Mouse (Mus musculus): ENCODE data around the gene Draxin. TPM values are rescaled to one million over a fixed set of nuclear protein-coding genes. Genes with fewer than 3 reads are reported as not detected.

The Draxin gene
- total RNA-seq, 2 experiments from 2014 or later, result 0.07 TPM; not detected in 1

DNA sequence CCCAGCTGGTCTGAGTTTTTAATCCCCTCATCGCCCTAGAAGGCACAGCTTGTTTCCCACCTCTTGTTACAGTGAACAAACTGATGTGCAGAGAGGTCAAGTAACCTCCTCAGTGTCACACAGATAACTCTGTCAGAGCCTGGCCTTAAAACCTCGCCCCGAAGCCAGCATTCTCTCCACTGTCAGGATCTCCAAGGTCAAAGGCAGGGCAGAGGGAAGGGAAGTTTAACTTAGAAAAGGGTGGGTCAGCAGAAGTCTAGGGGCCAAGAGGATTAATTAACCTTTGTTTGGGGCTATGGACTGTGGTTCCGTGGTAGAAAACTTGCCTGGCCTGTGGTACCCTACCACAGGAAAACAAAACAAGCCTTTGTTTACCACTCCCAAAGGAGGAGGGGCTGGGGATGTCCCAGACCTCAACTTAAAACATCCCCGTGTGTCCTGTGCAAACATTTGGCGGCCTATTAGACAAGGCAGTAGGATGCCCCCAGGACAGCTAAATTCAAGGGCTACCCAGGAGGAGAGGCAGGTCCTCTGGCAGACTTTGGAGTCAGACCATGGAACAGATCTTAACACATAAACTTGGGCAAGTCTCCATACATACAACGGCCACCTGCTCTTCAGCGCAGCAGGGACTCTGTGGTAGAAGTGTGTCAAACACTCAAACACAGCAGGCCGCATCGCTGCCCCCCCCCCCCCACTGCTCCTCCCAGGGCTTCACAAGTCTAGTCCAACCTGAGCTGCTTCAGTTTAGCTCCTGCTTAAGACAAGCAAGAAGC is 45.2 kb downstream of the Draxin start:
- no peak for DNase-seq (ENCODE audit: low spot score in 2 of 2)

DNA sequence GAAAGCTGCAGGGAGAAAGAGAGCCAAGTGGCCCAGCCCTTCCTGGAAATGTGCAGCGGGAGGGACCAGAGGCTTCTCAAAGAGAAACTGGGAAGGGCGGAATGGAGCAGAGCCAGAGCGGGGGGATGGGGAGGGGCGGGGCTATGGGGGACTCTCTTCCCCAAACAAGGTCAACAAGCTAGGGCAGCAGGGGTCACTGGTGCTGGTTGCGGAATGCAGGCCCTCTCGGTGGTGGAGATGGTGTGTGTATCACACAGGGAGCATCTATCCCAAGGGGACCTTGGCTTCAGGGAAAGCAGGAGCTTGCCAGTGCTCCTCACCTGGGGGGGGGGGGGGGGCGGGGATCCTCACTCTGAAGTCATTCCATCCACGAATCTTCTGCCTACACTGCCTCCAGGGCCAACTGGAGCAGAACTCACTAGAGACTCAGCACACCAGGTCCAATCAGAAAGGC is 46.2 kb downstream of the Draxin start:
- no peak for DNase-seq (ENCODE audit: low spot score in 2 of 2)

DNA sequence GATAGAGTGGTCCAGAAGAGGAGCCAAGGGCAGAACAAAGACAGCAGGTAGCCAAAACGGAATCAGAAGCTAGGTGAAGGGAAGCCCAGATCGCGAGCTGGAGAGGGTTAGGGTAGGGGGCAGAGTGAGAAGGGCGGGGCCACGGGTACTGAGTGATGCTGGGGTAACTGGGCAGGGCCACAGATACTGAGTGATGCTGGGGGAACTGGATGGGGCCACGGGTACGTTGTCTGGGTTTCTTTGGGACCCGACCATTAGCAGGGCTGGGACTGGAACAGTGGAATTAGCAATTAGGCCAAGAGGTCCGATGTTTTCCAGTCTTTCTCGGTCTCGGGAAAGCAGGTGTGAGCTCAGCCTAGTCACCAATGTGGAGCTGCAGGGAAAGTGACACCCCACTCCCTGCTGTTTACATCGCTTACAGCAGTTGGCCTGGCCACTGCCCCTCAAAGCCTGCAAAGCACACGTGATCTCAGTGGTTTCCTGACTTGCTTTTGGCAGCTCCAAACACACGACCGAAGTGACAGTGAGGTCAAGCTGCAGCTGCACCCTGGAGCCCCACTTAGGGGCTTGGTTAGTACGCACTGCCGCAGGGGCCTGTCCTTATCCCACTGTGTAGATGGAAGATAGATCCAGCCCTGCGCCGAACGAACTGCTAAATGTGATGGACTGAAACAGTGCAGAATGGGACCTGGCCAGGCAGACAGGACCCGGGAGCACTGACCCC is 47.2 kb downstream of the Draxin start:
- no peak for DNase-seq (ENCODE audit: low spot score in 2 of 2)

DNA sequence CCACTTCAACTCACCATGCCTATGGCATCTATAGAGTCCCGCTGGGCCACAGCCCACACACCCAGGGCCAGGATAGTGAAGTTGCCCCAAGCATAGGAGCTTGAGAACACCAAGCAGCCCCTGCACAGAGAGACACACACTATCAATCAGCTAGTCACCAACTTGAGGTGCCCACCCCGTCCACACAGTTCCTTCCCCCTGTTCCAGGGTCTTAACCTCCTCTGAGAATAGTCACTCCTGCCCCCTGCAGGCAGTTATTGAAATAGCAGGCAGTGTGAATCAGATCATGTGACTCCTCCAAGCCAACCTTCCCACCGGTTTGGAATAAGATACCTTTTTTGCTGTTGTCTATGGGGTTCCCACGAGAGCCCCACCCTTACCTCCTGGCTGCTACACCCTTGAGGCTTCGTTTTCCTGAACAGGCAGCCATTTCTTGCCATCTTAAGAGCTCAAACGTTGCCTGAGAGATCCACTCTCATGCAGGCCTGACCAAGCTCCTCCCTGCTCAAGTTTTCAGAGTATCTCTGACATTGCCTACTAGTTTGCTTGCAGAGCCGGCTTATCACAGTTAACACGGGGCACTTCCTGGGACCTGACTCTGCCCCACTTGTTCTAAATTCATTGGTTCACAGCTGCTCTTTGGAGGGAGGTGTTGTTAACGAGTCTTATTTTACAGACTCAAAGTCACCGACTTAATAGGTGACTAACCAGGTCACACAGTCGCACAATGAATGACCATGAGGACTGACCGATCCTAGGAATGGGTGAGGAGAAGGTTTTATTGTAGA is 48.0 kb downstream of the Draxin start:
- peak; percentile 37 to 57 for DNase-seq (ENCODE audit: low spot score in 2 of 2)

DNA sequence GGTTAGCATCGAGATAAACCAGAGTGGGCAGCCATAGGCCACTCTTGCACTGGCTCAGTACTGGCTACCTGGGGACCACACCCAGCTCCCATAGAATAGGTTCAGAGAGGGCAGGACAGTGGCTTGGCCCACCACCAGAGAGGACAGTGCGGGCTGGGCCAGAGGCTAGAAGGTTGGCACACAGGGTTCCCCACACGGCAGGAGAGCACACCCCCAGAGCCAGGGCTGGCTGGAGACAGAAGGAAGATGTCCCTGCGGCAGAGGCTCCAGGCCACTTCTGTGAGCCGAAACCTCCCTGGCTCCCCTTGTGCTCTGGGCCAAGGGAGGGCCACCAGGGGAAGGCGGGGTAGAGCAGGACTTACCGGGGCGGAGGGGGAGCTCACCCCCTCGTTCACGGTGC is 49.3 kb downstream of the Draxin start:
- DNase-seq (ENCODE audit: low spot score in 2 of 2), result no peak

DNA sequence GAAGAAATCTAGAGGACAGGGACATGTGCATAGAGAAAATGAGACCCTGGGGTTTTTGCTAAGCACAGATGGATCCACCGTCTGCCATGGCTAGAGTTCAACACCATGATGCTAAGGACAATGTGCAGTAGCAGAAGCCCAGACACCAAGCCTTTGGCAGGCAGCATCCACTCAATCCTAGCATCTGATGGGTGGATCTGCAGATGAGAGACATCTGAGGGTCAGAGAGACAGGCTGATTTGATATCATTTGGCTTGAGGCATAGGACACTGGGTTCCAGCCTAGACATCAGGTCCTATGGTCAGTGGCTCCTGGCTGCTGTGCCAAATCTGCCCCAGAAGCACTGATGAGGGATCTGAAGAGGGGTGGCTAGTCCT is 49.9 kb downstream of the Draxin start:
- no peak for DNase-seq (ENCODE audit: low spot score in 2 of 2)

DNA sequence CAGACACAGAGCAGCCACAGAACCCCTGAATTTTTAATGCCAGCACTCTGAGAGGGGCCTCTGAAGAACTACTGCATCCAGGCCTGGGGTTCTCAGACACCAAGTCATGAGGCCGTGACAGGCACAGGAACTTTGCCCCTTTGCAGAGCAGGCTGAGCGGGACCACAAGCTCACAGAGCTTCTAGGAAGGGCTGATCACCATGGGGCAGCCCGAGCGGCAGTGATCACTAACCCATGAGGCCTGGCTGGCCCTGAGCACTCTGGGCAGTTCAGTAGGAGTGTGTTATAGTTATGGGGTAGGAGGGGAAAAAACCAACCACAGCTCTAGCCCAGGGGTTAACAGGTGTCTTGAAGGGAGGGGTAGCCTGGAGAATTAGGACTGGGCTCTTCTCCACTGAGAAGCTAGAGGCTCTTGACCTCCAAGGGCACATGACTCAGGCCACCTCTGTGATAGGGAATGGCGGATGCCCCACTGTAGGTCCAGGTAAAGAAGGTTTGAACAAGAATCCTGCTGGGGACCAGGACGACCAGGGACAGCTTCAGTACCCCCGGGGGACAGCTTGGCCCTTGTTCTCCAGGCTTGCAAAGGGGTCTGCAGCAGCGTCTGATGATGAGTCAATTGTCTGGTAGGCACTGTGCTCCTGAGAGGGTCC is 50.4 kb downstream of the Draxin start:
- no peak for DNase-seq (ENCODE audit: low spot score in 2 of 2)

DNA sequence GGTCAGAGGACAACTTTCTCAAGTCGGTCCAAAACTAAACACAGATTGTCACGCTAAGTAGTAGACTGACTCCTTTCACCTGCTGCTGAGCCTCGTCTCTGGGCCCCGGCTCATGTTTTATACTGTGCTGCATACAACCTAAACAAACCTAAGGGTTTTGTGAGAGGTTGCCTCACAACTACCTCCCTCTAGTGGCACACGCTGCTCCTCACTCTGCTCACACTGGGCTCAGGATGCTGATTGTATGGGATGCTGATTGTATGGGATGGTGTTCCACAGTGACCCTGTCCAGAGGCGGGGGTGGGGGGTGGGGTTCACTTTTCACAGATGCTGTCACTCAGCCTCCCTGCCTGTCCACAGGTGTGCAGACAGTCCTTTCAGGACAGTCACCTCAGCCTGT is 51.3 kb downstream of the Draxin start:
- no peak for DNase-seq (ENCODE audit: low spot score in 2 of 2)

DNA sequence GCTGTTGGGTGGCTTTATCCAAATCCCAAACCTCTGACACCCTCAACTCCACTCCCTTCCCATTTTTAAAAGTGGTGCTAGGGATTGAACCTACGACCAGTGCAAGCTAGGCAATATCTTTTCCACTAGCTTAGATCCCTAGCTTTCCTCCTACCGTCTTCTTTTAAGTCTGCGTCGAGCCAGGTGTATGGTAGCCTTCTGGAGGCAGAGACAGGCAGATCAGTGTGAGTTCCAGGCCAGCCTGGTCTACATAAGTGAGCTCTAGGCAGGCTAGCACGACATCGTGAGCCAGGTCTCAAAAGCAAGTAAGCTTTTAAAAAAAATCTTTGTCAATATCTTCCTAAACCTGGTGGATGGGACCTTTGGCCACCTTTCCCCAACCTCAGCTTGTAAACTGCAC is 54.6 kb downstream of the Draxin start:
- no peak for DNase-seq (ENCODE audit: low spot score in 2 of 2)

DNA sequence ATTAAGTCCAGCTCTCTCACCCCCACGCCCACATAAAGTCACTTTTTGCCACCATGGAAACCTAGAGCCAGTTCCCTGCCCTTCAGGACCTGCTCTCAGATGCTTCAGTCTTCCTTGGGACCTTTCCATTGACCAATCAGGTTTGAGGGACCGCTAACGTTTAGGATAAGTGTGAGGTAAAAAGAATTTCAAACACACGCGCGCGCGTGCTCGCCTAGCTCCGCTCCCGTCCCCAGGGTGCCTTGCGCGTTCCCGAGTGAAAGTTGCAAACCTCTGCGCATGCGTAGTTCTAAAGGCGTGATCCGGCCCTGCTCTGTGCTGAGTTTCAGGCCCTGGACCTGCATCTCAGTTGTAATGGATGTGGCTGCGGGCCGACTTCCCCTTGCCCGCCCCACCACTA is 55.2 kb downstream of the Draxin start:
- DNase-seq (ENCODE audit: low spot score in 2 of 2), result peak; percentile 64 to 69

DNA sequence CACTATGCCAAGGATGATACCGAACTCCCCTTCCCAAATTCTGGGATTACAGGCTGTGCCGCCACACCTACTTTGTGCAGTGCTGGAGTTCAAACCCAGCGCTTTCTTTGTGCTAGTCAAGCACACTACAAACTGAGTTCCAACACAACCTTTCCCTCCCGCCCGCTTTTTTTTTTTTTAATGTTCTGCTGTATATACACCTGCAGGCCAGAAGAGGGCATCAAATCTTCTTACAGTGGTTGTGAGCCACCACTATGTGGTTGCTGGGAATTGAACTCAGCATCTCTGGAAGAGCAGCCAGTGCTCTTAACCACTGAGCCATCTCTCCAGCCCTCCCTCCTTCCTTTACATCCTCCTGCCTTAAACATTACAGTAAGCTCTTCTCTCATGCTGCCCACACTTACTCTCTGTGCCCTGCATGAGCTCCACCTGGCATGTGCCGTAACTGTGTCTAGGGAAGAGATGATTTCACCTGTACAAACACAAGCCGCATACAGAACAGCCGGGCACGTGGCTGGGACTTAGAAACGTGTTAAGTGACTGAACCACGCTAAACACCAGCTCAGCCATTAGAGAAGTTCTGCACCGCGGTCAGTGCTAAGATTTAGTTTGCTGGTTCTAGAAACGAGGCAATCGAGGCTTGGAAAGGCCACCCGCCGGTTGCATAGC is 55.8 kb downstream of the Draxin start:
- DNase-seq (ENCODE audit: low spot score in 2 of 2), result no peak

DNA sequence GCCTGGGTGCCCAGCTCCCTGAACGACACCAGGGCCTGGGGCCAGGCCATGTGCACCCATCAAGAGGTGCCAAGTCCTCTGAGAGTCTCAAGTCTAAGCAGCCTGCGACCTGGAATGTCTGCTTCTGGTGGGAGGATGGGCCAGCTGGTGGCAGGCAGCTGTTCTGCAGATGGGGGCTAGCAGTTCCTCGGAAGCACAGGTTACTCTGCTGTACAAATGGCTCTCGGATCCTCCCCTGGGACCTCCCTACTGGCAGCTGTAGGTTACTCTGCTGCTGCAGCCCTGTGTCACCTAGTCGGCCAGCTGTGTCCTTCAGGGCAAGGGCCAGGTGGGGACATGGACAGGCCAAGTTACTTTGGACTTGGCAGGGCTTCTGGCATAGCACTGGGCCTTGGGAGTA is 59.0 kb downstream of the Draxin start:
- DNase-seq (ENCODE audit: low spot score in 2 of 2), result no peak

DNA sequence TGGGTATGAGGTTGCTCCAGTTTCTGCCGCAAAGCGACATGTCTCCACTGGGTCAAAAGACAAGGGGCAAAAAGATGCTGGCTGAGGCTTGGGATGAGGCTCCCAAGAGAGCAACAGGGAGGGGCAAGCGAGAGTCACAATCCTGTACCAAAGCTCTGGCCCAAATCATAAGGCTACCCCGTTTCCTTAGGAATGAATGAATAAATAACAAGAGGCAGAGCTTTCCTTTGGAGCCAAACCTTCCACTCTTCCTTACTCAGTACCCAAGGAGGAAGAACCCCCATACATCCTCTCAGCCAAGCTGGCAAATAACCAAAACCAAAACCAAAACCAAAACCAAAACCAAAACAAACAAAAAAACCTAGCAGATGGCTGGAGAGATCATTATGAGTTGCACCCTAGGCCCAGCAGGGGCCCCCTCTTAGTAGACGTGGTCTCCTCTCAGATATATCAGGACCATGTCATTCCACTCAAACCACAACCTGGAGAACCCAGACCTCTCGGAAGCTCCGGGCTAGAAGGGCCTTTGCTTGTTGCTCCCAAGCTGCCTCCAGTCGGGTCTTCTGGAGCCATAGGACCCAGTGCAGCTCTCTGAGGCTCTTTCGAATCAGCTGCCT is 60.8 kb downstream of the Draxin start:
- no peak for DNase-seq (ENCODE audit: low spot score in 2 of 2)

DNA sequence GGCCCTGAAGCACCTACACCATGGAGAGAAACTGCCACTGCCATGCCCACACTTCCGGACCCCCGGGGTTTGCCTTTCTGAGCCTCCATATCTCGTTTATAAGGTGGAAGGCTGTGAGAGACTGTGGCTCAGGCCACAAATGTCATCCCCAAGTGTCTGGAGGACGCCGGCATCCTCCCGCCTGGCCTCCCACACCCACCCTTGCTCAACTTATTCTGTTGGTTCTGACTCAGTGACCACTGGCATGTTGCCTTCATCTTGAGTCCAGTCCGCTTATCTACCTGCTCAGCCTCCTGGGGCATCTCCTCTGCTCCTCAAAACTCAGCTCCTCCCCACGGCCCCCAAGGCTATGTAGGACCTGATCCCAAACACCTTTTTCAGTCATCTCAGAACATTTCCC is 63.2 kb downstream of the Draxin start:
- no peak for DNase-seq (ENCODE audit: low spot score in 2 of 2)

DNA sequence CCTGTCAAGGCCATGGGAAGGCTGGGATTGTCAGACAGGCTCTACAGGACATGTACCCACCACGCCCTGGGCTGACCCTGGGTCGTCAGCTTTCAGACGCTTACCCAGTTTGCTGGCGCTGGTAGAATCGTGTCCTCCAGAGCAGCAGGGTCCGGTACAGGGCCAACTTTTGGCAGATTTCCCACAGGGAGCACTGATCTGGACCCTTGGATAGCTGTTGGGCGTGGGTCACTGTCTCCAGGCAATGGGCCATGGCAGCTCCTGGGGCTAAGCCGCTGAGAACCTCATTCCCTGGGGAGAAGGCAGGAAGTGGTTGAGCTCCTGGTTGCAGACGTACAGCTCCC is 64.1 kb downstream of the Draxin start:
- DNase-seq (ENCODE audit: low spot score in 2 of 2), result no peak

DNA sequence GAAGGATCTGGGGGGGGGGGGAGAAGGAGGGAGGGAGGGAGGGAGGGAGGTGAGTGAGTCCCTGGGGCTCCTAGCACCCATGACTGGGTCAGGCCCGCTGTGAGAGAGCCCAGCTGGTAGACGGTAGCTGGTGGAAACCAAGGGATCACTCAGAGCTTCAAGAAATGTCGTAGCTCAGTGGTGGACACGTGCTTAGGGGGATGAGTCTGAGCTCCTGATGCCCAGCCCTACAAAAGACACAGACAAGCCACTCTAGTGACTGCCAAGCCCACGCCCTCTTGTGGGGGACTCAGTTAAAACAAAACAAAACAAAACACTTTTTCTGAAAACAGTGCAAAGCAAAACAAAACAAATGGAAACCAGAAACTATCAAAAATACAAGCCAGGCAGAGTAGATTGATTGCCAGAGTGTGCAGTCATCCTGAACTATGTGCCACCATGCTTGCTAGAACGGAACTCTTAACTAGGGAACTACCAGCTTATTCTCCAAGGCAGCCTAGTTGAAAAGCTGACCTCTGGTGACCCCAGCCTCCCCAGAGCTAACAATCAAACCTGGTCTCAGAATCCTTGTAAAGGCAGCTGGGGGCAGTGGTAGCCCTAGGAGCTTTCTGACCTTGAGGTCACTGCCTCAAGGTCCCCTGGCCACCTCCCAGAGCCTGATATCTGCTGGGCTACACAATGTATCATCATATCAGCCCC is 64.6 kb downstream of the Draxin start:
- no peak for DNase-seq (ENCODE audit: low spot score in 2 of 2)

DNA sequence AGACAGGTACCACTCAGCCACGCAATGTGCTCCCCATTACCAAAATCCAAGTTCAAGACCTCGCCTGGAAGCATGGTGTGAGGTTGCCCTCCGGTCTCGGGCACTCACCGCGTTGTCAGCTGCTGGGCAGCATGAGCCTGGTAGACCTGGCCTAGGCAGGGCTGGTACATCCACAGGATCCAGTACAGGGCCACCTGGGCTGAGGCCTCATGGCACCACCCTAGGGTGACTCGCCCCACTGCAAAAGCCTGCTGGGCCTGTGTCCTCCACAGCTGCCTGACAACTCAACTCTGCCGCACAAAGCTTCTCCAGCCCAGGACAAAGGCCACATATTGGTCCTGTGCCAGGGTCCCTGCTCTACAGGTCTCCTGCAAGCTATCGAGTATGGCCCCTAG is 69.4 kb downstream of the Draxin start:
- no peak for DNase-seq (ENCODE audit: low spot score in 2 of 2)

DNA sequence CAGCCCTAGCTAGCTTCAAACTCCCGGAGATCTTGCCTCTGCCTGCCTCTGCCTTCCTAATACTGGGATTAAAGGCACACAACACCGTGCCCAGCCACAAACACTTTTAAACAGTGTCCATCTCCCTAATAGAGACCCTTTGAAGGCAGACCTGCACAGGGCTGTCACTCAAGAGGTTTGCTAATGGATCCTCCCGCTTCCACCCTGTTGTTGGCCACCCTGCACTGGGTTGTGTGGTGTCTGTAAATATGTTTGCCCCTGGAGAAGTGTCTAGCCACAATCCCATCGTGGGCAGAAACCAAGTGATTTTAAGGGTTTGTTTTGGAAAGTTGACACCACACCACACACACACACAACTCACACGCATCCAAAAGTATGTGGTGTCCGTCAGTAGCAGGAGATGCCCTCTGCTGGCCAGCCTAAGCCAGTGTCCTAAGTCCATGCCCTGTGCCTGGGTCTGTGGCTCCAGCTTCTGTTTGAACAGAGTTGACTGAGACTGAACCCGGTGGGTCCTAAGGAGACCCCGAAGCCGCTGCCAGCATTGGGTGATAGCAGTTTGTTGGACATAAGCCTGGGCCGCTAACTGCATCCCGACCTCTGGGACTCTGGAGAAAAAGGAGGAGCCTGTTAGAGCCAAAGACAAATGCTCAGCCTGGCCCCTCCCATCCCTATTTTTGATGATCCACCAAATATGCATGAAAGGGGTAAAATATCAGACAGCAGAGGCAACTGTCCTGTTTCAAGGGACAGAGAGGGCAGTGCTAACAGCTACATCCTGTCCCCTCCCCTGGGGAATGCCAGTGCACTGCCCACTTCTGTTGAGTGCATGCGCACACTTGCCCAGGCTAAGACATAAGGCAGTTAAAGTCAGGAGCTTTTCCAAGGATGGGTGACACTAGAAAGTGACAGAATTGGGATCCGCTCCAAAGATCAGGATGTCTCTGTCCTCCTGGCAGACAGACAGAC is 70.1 kb downstream of the Draxin start:
- peak in 1 of 2 experiments; percentile 39 for DNase-seq (ENCODE audit: low spot score in 2 of 2)

DNA sequence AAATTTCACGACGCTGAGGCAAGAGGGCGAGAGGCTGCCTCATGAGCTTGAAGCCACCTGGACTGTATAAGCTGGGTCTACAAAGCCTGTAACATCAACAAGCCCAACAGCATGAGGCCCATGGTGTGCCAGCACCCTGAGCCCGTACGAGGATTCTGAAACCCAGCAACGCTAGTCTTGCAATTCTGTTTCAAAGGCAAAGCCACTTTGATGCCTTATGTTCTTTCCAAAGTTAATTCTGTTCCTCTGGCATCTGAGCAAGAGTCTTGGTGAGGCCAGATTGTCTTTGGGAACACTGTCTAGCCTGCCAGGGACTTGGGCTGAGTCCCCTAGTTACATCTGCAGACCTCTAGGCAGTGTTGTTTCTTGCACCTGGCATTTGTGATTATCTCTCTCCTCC is 71.5 kb downstream of the Draxin start:
- DNase-seq (ENCODE audit: low spot score in 2 of 2), result no peak

All from adrenal gland, adult 18-20 months (tissue).